Comparison of ENCODE assay signal across 9 mouse cellular contexts in the genomic region with DNA sequence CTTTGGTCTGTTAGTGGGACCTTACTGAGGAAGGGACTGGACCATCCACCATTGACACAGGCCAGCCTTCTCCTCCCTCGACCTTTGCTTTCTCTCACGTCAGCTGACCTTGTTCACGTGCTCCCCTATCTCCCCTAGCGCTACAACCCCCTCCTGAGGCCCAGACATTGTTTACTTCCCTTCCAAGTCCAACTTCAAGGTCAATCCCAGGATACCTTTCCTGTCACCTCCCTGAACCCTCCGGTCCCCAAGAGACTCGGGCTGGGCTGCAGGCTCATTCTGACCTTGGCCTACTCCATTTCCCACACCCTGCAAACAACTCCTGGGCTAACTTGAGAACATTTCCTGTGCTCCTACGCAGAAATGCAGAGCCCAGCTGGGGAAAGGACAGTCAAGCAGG.
A peak's percentile ranks its signal among the peaks of the same experiment; 100 is the strongest.
DNase-seq lines count a peak whose midpoint lies in the region; ATAC-seq and TF ChIP-seq lines count a peak whose summit lies in the region.
"Had no signal": no experiment of that assay in that cellular context is flagged by ENCODE, and none has a peak within 500 bp of the region (broad histone marks: within the 10 kb centered on the region; RNA-seq: fewer than 3 reads in every experiment).

No protein-coding gene starts in this region.

- no peak for DNase-seq in forebrain, embryonic 10.5 days (ENCODE audit: extremely low spot score, low spot score)
- DNase-seq in forebrain, embryonic 11.5 days (ENCODE audit: low spot score): no peak
- peak; percentile 54 for DNase-seq in gastrocnemius, postnatal 25 days
- no peak for DNase-seq in kidney, postnatal 0 days (ENCODE audit: low spot score)
- DNase-seq in lung, postnatal 25 days (ENCODE audit: low spot score): peak; percentile 44
- no peak for DNase-seq in left cerebral cortex, postnatal 36 days (ENCODE audit: low spot score in 2 of 2)
- DNase-seq in left cerebral cortex, adult 9 months (ENCODE audit: low spot score in 2 of 2): no peak
- DNase-seq: thymus, postnatal 14 days had no signal

- H3K4me1 ChIP-seq in forebrain, embryonic 10.5 days: peaks cover 76% of the 10 kb centered on the region
- peaks cover 11% of the 10 kb centered on the region for H3K4me1 ChIP-seq in forebrain, embryonic 11.5 days (replicated peaks; ENCODE audit: control insufficient read depth, insufficient read depth, low read length)
- H3K4me1 ChIP-seq in kidney, postnatal 0 days (replicated peaks; ENCODE audit: insufficient read depth, low read length): peaks cover 15% of the 10 kb centered on the region

- H3K9me3 ChIP-seq in forebrain, embryonic 10.5 days: no peaks in the 10 kb centered on the region
- H3K9me3 ChIP-seq in forebrain, embryonic 11.5 days (ENCODE audit: control insufficient read depth, low read length): no peaks in the 10 kb centered on the region
- H3K9me3 ChIP-seq in kidney, postnatal 0 days (replicated peaks; ENCODE audit: low read length): no peaks in the 10 kb centered on the region

- ATAC-seq in forebrain, embryonic 11.5 days (replicated peaks; ENCODE audit: low FRiP score): no peak
- ATAC-seq in kidney, postnatal 0 days (replicated peaks; ENCODE audit: low FRiP score, low read depth): peak; percentile 15; the same call in 1 of the 2 replicates
- no peak for ATAC-seq in monocyte, adult 5-6 weeks (replicated peaks; ENCODE audit: insufficient number of reproducible peaks, low FRiP score, low TSS enrichment, poor library complexity, severe bottlenecking)

- no peak overlapping the region for H3K4me3 ChIP-seq in forebrain, embryonic 10.5 days
- H3K4me3 ChIP-seq in forebrain, embryonic 11.5 days (ENCODE audit: low read depth, low read length): no peak overlapping the region
- H3K4me3 ChIP-seq in kidney, postnatal 0 days (replicated peaks; ENCODE audit: low read depth, low read length): no peak overlapping the region

- H3K4me2 ChIP-seq in forebrain, embryonic 11.5 days (ENCODE audit: low read depth, low read length, severe bottlenecking): no peak overlapping the region
- no peak overlapping the region for H3K4me2 ChIP-seq in kidney, postnatal 0 days (ENCODE audit: low read length)

- peak overlapping the region; percentile 53; the same call in 1 of the 2 replicates for H3K27ac ChIP-seq in forebrain, embryonic 10.5 days
- no peak overlapping the region for H3K27ac ChIP-seq in forebrain, embryonic 11.5 days (ENCODE audit: low read depth, low read length)
- H3K27ac ChIP-seq in kidney, postnatal 0 days: no peak overlapping the region; the same call in 1 of the 2 replicates

- H3K9ac ChIP-seq in forebrain, embryonic 11.5 days (ENCODE audit: low read length): no peak overlapping the region
- H3K9ac ChIP-seq in kidney, postnatal 0 days (ENCODE audit: low read depth, low read length): no peak overlapping the region

- TF ChIP-seq CTCF in kidney, postnatal 0 days (IDR thresholded peaks at IDR 0.05; ENCODE audit: low read depth): no peak

- H3K27me3 ChIP-seq in forebrain, embryonic 10.5 days (ENCODE audit: poor library complexity, severe bottlenecking): peaks cover 9% of the 10 kb centered on the region
- H3K27me3 ChIP-seq in forebrain, embryonic 11.5 days (ENCODE audit: control insufficient read depth, insufficient read depth, low read length): no peaks in the 10 kb centered on the region
- no peaks in the 10 kb centered on the region for H3K27me3 ChIP-seq in kidney, postnatal 0 days (ENCODE audit: insufficient read depth, low read length)

- 77% methylated on average over 7 of the region's 7 CpGs for WGBS in forebrain, embryonic 10.5 days
- 72% methylated on average over 7 of the region's 7 CpGs for WGBS in forebrain, embryonic 11.5 days
- WGBS in kidney, postnatal 0 days: 42% methylated on average over 7 of the region's 7 CpGs

- no peaks in the 10 kb centered on the region for H3K36me3 ChIP-seq in forebrain, embryonic 10.5 days (replicated peaks)
- no peaks in the 10 kb centered on the region for H3K36me3 ChIP-seq in forebrain, embryonic 11.5 days (ENCODE audit: control insufficient read depth, insufficient read depth, low read length)
- no peaks in the 10 kb centered on the region for H3K36me3 ChIP-seq in kidney, postnatal 0 days (ENCODE audit: insufficient read depth, low read length)

- intact Hi-C loops in left cerebral cortex, postnatal 36 days (cut with DNase I): loop anchor here (2.0 kb wide), 1 partner anchor 192 kb away; no protein-coding TSS in a partner anchor

Comparison
In these comparisons a context has a peak if more than half of its experiments do, and no peak if none do; other contexts are left out.
1. DNase-seq: peak in gastrocnemius, postnatal 25 days (single experiment) and lung, postnatal 25 days (single experiment); none in forebrain, embryonic 10.5 days (single experiment), forebrain, embryonic 11.5 days (single experiment), kidney, postnatal 0 days (single experiment), left cerebral cortex, postnatal 36 days (0 of 2) and left cerebral cortex, adult 9 months (0 of 2).